Mouse (Mus musculus): ENCODE results near the gene Jund.

GRCm38 (mm10) chr8:70673079-70673856 lies 25.5 kb upstream of the Jund start, which contains the start of gene Lsm4:
- peak; percentile 71 for TF ChIP-seq CTCF (IDR thresholded peaks at IDR 0.05; ENCODE audit: extremely low read depth, insufficient read depth, low read length)
- peak; percentile 83; the same call in 1 of the 2 replicates for TF ChIP-seq POLR2A (IDR thresholded peaks at IDR 0.05; ENCODE audit: extremely low read depth, insufficient read depth, low read length)
